Mouse (Mus musculus): Measurements from ENCODE around the gene Gadd45gip1. TPM values are rescaled to one million over a fixed set of nuclear protein-coding genes. Genes with fewer than 3 reads are reported as not detected.

The Gadd45gip1 gene
- total RNA-seq, 1 experiment from 2014 or later: 56.5 TPM

GRCm38 (mm10) chr8:84794486-84794885 lies 36.8 kb upstream of the Gadd45gip1 start:
- ATAC-seq (replicated peaks; ENCODE audit: low read depth, poor library complexity, severe bottlenecking): no peak

- ATAC-seq (replicated peaks; ENCODE audit: low read depth, poor library complexity, severe bottlenecking): no peak
Observed at GRCm38 (mm10) chr8:84797256-84797797, 34.0 kb upstream of the Gadd45gip1 start.

- ATAC-seq (replicated peaks; ENCODE audit: low read depth, poor library complexity, severe bottlenecking): no peak
Observed at GRCm38 (mm10) chr8:84797971-84798370, 33.4 kb upstream of the Gadd45gip1 start.

GRCm38 (mm10) chr8:84798446-84799135 lies 32.7 kb upstream of the Gadd45gip1 start:
- no peak for ATAC-seq (replicated peaks; ENCODE audit: low read depth, poor library complexity, severe bottlenecking)

DNA sequence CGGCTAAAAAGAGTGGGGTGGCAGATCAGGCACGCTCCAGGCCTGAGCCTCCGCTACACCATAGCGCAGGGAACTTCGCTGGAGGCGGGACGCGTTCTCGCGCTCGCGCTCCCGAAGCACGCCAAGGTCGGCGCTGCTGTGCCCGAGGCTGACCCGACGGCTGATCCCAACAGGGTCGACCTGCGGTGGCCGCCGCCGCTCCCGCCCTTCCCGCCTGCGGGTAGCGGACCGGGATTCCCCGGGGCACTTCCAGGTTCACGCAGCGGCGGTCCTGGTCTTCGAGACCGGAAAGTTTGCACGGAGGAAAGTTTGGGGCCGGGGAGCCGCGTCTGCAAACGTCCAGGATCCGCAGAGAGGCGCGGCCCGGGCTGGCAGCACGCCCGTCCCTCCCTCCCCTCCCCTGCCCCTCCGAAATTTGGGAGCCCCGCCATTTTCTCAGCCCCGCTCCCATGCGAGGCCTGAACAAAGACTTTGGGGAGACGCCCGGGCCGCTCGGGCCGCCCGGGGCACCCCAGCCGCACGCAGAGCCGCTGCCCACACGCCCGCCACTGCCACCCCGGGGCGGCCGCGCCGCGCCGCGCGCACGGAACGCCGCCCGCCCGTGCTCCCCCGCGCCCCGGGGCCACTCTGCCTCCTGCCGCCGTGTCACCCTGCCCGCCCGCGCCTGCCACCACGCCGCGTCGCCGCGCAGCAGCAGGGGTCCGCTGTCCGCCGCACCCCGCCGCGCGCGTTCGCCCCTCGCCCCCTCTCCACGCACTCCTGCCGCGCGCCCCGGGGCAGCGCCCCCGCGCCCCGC lies 32.0 kb upstream of the Gadd45gip1 start:
- ATAC-seq (replicated peaks; ENCODE audit: low read depth, poor library complexity, severe bottlenecking): peak; percentile 54

GRCm38 (mm10) chr8:84799999-84800831 lies 31.1 kb upstream of the Gadd45gip1 start, which contains the start of gene Nfix:
TSS of gene Nfix (minus strand) at chr8:84800344.
- peak; percentile 26; the same call in 1 of the 2 replicates for ATAC-seq (replicated peaks; ENCODE audit: low read depth, poor library complexity, severe bottlenecking)

GRCm38 (mm10) chr8:84806031-84806430 lies 25.3 kb upstream of the Gadd45gip1 start:
- ATAC-seq (replicated peaks; ENCODE audit: low read depth, poor library complexity, severe bottlenecking): no peak

DNA sequence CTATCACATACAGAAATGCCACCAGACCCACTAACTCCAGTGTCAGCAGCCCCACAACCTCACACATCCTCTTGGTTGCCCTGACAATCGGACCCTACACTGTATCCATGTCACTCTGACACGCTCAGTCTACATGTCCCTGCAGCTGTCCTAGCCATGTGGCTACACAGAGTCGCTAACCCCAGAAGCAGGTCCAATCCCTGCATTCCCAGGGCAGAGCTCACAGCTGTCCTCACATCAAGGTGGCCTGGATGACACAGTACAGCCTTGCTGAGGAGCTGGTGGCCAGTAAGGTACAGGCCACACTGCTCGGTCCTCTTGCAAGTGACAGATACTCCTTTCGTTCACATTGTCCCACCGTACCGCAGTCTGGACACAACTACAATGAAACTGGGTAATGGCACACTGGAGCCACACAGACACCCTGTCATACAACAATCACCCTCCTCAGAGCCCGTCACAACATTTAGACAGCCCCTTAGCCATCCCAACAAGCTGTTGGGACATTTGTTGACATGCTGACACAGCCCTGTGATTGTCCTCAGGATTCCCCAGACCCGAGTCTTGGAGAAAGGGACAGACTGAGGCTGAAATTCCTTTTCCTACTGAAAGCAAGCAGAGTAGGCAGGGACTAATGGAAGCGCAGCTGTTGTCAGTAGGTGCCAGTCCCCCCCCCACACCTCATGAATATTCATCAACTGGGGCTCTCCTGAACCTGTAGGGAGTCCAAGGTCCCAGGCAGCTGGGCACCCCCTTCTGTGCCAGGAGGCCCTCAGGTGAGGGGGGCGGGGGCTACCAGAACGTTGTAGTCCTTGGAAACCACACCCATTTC lies 22.0 kb upstream of the Gadd45gip1 start:
- no peak for ATAC-seq (replicated peaks; ENCODE audit: low read depth, poor library complexity, severe bottlenecking)

DNA sequence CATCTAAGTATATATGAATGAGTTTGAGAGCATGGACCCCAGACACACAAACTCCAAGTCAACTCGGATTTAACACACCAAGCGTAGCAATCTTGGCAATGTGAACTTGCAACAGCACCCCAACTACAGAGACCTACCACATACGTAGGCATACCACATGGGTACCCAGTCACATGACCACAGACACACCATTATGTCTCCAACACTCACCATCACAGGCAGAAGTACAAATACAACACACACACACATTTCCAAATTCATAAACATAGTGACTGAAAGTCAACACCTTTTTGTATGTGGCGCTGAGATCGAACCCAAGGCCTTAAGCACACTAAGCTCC lies 21.4 kb upstream of the Gadd45gip1 start:
- no peak for ATAC-seq (replicated peaks; ENCODE audit: low read depth, poor library complexity, severe bottlenecking)

- peak; percentile 64 for ATAC-seq (replicated peaks; ENCODE audit: low read depth, poor library complexity, severe bottlenecking)
Observed at GRCm38 (mm10) chr8:84810896-84811295, 20.4 kb upstream of the Gadd45gip1 start.

GRCm38 (mm10) chr8:84811303-84811702 lies 20.0 kb upstream of the Gadd45gip1 start:
- ATAC-seq (replicated peaks; ENCODE audit: low read depth, poor library complexity, severe bottlenecking): no peak

- peak; percentile 63 for ATAC-seq (replicated peaks; ENCODE audit: low read depth, poor library complexity, severe bottlenecking)
Observed at GRCm38 (mm10) chr8:84813059-84813458, 18.3 kb upstream of the Gadd45gip1 start.

- ATAC-seq (replicated peaks; ENCODE audit: low read depth, poor library complexity, severe bottlenecking): no peak
Observed at GRCm38 (mm10) chr8:84813830-84814229, 17.5 kb upstream of the Gadd45gip1 start.

GRCm38 (mm10) chr8:84814240-84814554 lies 17.1 kb upstream of the Gadd45gip1 start:
- ATAC-seq (replicated peaks; ENCODE audit: low read depth, poor library complexity, severe bottlenecking): no peak

GRCm38 (mm10) chr8:84814555-84815441 lies 16.5 kb upstream of the Gadd45gip1 start:
- ATAC-seq (replicated peaks; ENCODE audit: low read depth, poor library complexity, severe bottlenecking): no peak

DNA sequence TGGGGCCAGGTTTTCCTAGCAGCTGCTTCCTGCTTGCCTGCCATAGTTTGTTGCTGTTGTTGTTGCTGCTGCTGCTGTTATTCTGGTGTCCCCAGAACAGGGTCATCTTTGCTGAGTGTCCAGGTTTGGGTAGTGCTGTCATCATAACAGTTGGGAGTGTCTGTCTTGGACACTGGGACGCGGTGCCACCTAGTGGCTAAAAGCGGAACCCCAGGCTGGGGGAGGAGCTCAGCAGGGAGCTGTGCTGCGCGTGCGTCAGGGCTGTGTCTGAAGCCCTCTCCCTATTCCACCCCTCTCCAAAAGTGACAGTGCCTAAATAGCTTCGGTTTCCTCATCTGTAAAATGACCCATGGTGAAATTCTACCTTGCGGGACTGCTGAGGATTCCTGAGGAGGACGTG lies 15.8 kb upstream of the Gadd45gip1 start:
- ATAC-seq (replicated peaks; ENCODE audit: low read depth, poor library complexity, severe bottlenecking): peak; percentile 84

GRCm38 (mm10) chr8:84816117-84816516 lies 15.2 kb upstream of the Gadd45gip1 start:
- no peak for ATAC-seq (replicated peaks; ENCODE audit: low read depth, poor library complexity, severe bottlenecking)

DNA sequence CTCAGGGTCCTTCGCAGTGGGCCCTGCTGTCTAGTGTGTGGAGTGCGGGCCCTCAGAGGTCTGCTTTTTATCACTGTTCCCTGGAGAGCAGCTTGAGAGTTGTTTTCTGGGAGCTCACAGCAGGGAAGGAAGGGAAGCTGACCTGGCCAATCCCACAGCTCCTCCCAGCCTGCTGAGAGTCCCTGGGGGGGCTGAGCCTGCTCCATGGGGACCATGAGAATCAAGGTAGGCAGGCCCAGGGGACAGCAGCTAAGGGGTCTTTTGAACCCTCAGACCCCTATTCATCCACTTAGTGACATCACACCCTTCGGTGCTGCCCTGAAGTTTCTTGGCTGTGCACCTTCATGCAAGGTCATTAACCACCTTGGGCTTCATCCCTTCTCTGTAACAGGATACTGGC lies 8.6 kb upstream of the Gadd45gip1 start, which contains the start of gene Dand5:
Gene Dand5, minus strand, starts transcription at position 101 of the 400 bp plus-strand sequence.
- ATAC-seq (replicated peaks; ENCODE audit: low read depth, poor library complexity, severe bottlenecking): no peak

DNA sequence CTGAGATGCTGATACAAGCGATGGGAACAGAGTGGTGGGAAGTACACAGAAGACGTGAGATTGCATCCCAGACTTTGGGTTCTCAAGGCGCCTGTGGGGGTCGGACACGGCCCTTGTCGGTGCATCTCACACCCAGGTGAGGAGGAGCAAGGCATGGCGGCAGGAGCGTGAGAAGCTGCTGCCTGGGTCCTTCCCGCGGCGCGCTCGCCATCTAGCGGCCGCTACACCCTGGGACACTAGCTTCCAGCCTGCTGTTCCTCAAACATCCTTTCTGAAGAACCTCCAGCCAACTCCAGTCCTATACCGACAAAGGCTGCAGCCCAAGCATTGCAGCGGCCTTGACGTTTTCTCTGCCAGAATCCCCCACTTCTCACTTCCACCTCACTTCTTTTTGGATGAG lies 7.7 kb upstream of the Gadd45gip1 start:
- ATAC-seq (replicated peaks; ENCODE audit: low read depth, poor library complexity, severe bottlenecking): peak; percentile 94

Measured in common myeloid progenitor, adult 5-6 weeks (primary cell).